Mouse (Mus musculus) midbrain, embryonic 16.5 days (tissue): ENCODE data around the gene Cenpb. TPM values are rescaled to one million over a fixed set of nuclear protein-coding genes. Genes with fewer than 3 reads are reported as not detected.

ENCODE experiments used
- ATAC-seq: fragments of 200-750 bp; cut with Nextera tagmentation; 2 replicates; pipeline ENCODE4 v1.8.0; 2017; ENCODE audit warnings: moderate TSS enrichment
- H3K27ac ChIP-seq: fragments of 300-500 bp; sonication (generic); 2 replicates; pipeline ENCODE4 v1.5.1; 2014; ENCODE audit warnings: mild to moderate bottlenecking, low read length, mixed read lengths
- H3K27me3 ChIP-seq: fragments of 300-500 bp; sonication (generic); 2 replicates; pipeline ENCODE4 v1.6.1; 2014; ENCODE audit warnings: low read depth, low read length, mixed read lengths; ENCODE audit not compliant: control insufficient read depth, insufficient read depth
- H3K36me3 ChIP-seq: fragments of 300-500 bp; sonication (generic); 2 replicates; pipeline ENCODE4 v1.6.1; 2014; ENCODE audit warnings: mild to moderate bottlenecking, low read length, moderate library complexity, mixed read lengths; ENCODE audit not compliant: control insufficient read depth, insufficient read depth
- H3K4me1 ChIP-seq: fragments of 300-500 bp; sonication (generic); 2 replicates; pipeline ENCODE4 v1.6.1; 2014; ENCODE audit warnings: mild to moderate bottlenecking, low read length, mixed read lengths; ENCODE audit not compliant: control insufficient read depth, insufficient read depth
- H3K4me2 ChIP-seq: fragments of 300-500 bp; sonication (generic); 2 replicates; pipeline ENCODE4 v1.6.1; 2014; ENCODE audit warnings: mild to moderate bottlenecking, low read length, mixed read lengths
- H3K4me3 ChIP-seq: fragments of 300-500 bp; sonication (generic); 2 replicates; pipeline ENCODE4 v1.5.1; 2014; ENCODE audit warnings: low read depth, mild to moderate bottlenecking, low read length, moderate library complexity, mixed read lengths
- H3K9ac ChIP-seq: fragments of 300-500 bp; sonication (generic); 2 replicates; pipeline ENCODE4 v1.6.1; 2014; ENCODE audit warnings: low read depth, low read length, mixed read lengths
- H3K9me3 ChIP-seq: fragments of 300-500 bp; sonication (generic); replicated peaks from 2 replicates; pipeline ENCODE4 v1.6.1; 2014; ENCODE audit warnings: mild to moderate bottlenecking, low read length, mixed read lengths; ENCODE audit not compliant: control insufficient read depth, poor library complexity, severe bottlenecking
- WGBS: fragments of 180-500 bp; shearing (Covaris S2); extraction: QIAGEN DNeasy Blood & Tissue Kit; methylation state at CpG from one replicate; pipeline ENCODE4 v1.1.7; 2014; 5-methylcytosine and 5-hydroxymethylcytosine counted together
- polyA plus RNA-seq: library from polyadenylated mRNA; unstranded; fragments of >200 nt; fragmentation: Nextera tagmentation; extraction: Ambion mirVana; gene quantifications from 2 replicates; pipeline ENCODE4 v1.2.1, GENCODE M21; 2015

The Cenpb gene
- polyA plus RNA-seq, 1 experiment from 2014 or later = 11.1 TPM

GRCm38 (mm10) chr2:131204410-131204981 lies 24.6 kb upstream of the Cenpb start:
- Histone ChIP-seq H3K4me2 (no peak overlapping the region), H3K4me1 (peaks cover 2% of the 10 kb centered on the region; the same call in 1 of the 2 replicates), H3K36me3 (no peaks in the 10 kb centered on the region), H3K4me3 (no peak overlapping the region), H3K27ac (no peak overlapping the region), H3K27me3 (no peaks in the 10 kb centered on the region), H3K9ac (no peak overlapping the region), H3K9me3 (no peaks in the 10 kb centered on the region)
- ATAC-seq = no peak
- WGBS = 61% methylated on average over 7 of the region's 7 CpGs

- H3K27me3 ChIP-seq = no peaks in the 10 kb centered on the region
Measured at GRCm38 (mm10) chr2:131203816-131204409, 24.0 kb upstream of the Cenpb start.

GRCm38 (mm10) chr2:131201262-131201661 lies 21.4 kb upstream of the Cenpb start:
- Histone ChIP-seq H3K36me3 (no peaks in the 10 kb centered on the region), H3K9ac (no peak overlapping the region), H3K4me2 (no peak overlapping the region), H3K4me3 (no peak overlapping the region), H3K27me3 (no peaks in the 10 kb centered on the region), H3K27ac (no peak overlapping the region), H3K4me1 (no peaks in the 10 kb centered on the region), H3K9me3 (no peaks in the 10 kb centered on the region)
- 95% methylated on average over 3 of the region's 3 CpGs for WGBS
- ATAC-seq = no peak

More at GRCm38 (mm10) chr2:131203816-131204409, 24.0 kb upstream of the Cenpb start:
- 92% methylated on average over 6 of the region's 6 CpGs for WGBS
- Histone ChIP-seq H3K4me1 (no peaks in the 10 kb centered on the region), H3K4me3 (no peak overlapping the region), H3K27ac (no peak overlapping the region), H3K4me2 (no peak overlapping the region), H3K9ac (no peak overlapping the region), H3K9me3 (no peaks in the 10 kb centered on the region), H3K36me3 (no peaks in the 10 kb centered on the region)
- no peak for ATAC-seq

DNA sequence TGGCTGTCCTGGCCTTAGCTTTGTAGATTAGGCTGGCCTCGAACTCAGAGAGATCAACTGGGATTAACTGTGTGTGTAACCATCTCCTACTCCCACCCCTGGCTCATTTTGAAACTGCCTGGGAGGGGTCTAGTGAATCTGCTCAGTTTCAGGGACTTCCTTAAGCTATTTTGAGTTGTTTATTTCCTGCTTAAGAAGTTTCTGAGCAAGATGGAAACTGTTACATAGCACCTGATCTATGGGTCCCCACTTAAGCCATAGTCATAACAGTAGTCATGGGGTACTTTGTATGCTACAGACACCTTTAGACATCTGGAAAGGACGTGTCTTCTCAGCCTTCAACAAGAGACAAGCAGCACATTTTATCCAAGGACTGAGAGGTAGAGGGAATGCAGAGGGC lies 20.8 kb upstream of the Cenpb start:
- no peaks in the 10 kb centered on the region for H3K4me1 ChIP-seq
- H3K9ac ChIP-seq = no peak overlapping the region
- no peaks in the 10 kb centered on the region for H3K9me3 ChIP-seq
- H3K4me3 ChIP-seq = no peak overlapping the region
- no peak for ATAC-seq
- H3K27ac ChIP-seq = no peak overlapping the region
- H3K27me3 ChIP-seq = no peaks in the 10 kb centered on the region
- no peaks in the 10 kb centered on the region for H3K36me3 ChIP-seq
- no peak overlapping the region for H3K4me2 ChIP-seq
- WGBS = 88% methylated on average over 2 of the region's 2 CpGs

DNA sequence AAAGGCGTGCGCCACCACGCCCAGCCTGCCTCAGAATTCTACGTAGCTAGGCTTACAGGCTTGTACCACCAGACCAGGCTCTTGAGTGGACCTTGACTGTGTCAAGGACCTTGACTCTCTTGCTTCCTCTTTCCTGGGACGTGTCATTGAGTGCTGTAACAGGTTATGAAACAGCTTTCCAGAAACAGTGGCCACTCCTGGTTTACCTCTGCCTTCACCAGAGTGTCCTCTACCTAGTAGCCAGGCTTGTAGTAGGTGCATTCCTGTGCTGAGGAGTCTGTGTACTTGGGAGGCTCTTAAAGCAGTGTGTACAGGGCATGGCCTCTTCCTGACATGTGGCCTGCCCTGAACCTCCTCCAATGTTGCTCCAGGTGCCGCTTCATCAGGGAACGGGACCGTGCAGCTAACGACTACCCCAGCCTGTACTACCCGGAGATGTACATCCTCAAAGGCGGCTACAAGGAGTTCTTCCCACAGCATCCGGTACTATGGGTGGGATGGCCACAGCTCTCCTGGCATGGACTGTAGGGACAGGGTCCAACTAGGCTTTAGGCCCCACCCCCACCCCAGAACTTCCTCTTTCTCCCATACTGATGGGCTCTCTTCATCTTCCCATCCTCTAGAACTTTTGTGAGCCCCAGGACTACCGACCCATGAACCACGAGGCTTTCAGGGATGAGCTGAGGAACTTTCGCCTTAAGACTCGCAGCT lies 16.9 kb upstream of the Cenpb start:
- H3K4me3 ChIP-seq = no peak overlapping the region
- H3K4me2 ChIP-seq = no peak overlapping the region
- H3K27me3 ChIP-seq = no peaks in the 10 kb centered on the region
- WGBS = 95% methylated on average over 16 of the region's 16 CpGs
- H3K9me3 ChIP-seq = no peaks in the 10 kb centered on the region
- H3K9ac ChIP-seq = no peak overlapping the region
- no peak overlapping the region for H3K27ac ChIP-seq
- peaks cover 4% of the 10 kb centered on the region; the same call in 1 of the 2 replicates for H3K36me3 ChIP-seq
- no peaks in the 10 kb centered on the region for H3K4me1 ChIP-seq
- no peak for ATAC-seq

- Histone ChIP-seq H3K9me3 (no peaks in the 10 kb centered on the region), H3K9ac (no peak overlapping the region; the same call in 1 of the 2 replicates), H3K27me3 (no peaks in the 10 kb centered on the region), H3K4me1 (peaks cover 19% of the 10 kb centered on the region), H3K36me3 (peaks cover 7% of the 10 kb centered on the region; the same call in 1 of the 2 replicates), H3K4me3 (no peak overlapping the region), H3K27ac (no peak overlapping the region), H3K4me2 (no peak overlapping the region)
- no peak for ATAC-seq
- WGBS = 65% methylated on average over 7 of the region's 7 CpGs
Measured at GRCm38 (mm10) chr2:131191005-131191390, 11.1 kb upstream of the Cenpb start.

GRCm38 (mm10) chr2:131190344-131191004 lies 10.6 kb upstream of the Cenpb start:
- ATAC-seq = no peak
- no peak overlapping the region for H3K27ac ChIP-seq
- peaks cover 7% of the 10 kb centered on the region; the same call in 1 of the 2 replicates for H3K36me3 ChIP-seq
- H3K4me2 ChIP-seq = no peak overlapping the region
- no peaks in the 10 kb centered on the region for H3K27me3 ChIP-seq
- H3K4me1 ChIP-seq = peaks cover 19% of the 10 kb centered on the region
- no peak overlapping the region for H3K4me3 ChIP-seq
- H3K9ac ChIP-seq = no peak overlapping the region; the same call in 1 of the 2 replicates
- 5% methylated on average over 10 of the region's 10 CpGs for WGBS
- no peaks in the 10 kb centered on the region for H3K9me3 ChIP-seq

DNA sequence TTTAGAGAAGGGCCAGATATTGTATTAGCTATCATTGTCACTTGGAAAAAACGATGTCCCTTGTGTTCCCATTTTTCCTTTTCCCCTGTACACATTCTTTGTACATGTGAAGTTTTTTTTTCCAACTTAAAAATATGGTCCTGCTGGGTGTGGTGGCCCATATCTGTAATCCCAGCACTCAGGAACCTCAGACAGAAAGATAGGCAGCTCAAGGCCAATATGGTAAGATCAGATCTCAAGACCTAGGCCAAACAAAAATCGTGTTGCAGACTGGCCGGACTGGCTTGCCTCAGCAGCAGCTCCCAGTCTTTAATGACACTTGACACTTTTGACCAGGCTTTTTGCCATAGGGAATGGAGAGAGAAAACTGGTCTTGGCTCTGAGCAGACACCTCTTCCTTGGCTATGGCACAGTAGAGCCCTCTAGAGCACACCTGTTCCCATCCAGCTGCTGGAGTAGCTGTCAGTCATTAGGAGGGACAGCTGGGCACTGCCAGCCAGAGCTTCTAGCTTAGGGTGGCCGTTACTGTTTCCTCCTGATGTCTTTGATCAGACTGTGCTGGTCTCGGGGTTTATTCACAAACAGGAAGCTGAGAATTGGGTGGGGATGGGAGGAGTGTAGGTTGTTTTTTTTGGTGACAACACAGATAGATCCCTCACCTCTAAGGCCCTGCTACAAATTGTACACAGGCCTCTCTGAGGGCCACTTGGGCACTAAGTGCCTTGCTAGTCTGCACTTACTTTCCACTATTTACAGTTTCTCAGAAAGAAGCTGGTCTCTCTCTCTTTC lies 9.8 kb upstream of the Cenpb start:
- Histone ChIP-seq H3K4me1 (peaks cover 19% of the 10 kb centered on the region), H3K4me3 (no peak overlapping the region), H3K27ac (no peak overlapping the region), H3K9me3 (no peaks in the 10 kb centered on the region), H3K36me3 (peaks cover 7% of the 10 kb centered on the region; the same call in 1 of the 2 replicates), H3K4me2 (no peak overlapping the region), H3K9ac (no peak overlapping the region), H3K27me3 (no peaks in the 10 kb centered on the region)
- 34% methylated on average over 5 of the region's 5 CpGs for WGBS
- no peak for ATAC-seq
